Mouse (Mus musculus): ENCODE measurements around the gene Gnb3.

Gnb3 gene

DNA sequence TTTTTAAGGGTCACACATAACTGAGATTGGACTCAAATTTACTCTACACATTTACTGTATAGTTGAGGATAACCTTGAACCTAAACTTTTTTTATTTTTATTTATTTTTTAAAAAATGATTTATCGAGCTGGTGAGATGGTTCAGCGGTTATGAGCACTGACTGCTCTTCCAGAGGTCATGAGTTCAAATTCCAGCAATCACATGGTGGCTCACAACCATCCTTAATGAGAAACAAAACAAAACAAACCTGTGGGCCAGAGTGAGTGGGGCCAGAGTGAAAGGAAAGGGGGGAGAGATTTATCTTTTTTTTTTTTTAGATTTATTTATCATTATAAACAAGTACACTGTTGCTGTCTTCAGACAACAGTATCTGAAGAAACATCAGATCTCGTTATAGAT, 48.2 kb downstream of the Gnb3 start:
- no peak for DNase-seq

DNA sequence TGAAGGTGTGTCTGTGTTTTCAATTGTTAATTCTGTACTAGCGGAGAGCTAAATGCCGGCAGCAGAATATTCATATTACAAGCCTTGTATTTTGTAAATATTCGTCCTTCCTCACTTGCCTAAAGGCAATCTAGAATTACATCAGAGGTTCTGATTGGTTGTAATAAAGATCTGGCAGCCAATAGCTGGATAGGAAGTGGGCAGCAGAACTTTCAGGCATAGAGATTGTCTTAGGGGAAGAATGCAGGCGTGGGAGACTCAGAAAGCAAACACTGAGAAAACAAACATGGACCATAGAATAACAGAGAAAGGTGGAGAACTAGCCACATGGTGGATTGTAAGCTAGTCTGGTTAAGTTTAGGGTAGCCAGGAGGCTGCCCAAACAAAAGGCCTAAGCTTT, 50.0 kb downstream of the Gnb3 start:
- no peak for DNase-seq

DNA sequence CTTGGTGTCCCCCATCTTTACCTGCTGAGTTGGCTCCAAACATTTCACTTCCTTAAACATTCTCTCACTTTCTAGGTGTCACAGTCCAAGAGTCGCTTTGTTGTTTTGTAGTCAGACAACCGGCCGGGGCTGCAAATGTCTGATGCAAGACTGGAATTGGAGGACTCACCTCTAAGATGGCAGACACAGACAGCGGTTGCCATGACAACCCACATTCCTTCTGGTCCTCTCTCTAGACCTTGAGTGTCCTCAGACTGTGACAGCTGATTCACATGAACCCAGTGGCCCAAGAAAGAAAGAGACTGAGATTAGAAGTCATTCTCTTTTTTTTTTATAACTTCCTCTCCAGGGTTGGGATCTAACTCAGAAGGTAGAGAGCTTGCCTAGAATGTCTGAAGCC, 50.6 kb downstream of the Gnb3 start:
- DNase-seq, result no peak

DNA sequence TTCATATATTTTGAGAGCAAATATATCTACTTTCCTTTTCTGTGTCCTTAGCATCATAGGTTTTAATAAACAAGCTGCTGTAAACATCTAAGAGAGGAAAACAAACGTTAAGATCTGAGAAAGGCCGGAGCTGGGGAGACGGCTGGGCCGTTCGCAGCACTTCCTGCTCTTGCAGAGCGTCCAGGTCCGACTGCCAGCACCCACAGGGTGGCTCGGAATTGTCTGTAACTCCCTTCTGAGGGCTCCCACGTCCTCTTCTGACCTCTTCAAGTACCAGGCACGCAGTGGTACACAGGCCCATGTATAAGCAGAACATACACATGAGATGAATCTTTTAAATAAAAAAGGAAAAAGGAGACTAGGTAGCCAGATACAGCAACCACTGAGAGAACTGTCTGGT, 52.4 kb downstream of the Gnb3 start:
- peak; percentile 63 to 65 for DNase-seq

DNA sequence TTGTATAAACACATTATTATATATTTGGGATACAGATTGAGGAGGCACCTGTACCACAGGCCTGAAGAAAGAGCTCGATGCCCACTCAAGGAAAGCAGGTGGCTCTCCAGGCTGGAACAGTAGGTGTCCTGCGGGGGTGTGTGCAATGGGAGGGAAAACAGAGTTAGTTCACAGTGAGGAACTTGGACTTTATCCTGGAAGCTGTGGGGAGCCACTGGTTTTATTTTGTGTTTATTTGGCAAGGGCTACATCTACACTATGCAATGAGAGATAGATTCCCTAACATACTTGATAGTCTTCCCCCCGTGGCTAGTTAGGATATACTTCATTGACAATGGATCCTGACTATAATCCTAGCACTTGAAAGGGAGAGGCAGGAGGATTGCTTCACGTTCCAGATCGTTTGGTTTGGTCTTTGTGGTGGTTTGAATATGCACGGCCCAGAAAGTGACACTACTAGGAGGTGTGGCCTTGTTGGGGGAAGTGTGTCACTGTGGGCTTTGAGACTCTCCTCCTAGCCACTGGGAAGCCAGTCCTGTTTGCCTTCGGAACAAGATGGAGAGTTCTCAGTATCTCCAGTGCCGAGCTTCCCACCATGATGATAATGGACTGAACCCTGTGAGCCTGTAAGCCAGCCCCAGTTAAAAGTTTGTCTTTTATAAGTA, 53.2 kb downstream of the Gnb3 start:
- DNase-seq, result peak; percentile 90 to 92

All from cerebellum, postnatal 25 days (tissue).